Mouse (Mus musculus) neural tube, embryonic 14.5 days (tissue): Measurements from ENCODE around the gene Smyd2. TPM values are rescaled to one million over a fixed set of nuclear protein-coding genes. Genes with fewer than 3 reads are reported as not detected.

Source experiments
- ATAC-seq: fragments of 200-750 bp; cut with Nextera tagmentation; 2 replicates; pipeline ENCODE4 v1.8.0; 2017; ENCODE audit warnings: low read depth, mild to moderate bottlenecking, moderate TSS enrichment, moderate library complexity
- H3K27ac ChIP-seq: fragments of 300-500 bp; sonication (generic); 2 replicates; pipeline ENCODE4 v1.5.1; 2014; ENCODE audit warnings: low read depth, mild to moderate bottlenecking, control low read depth, low read length, moderate library complexity, mixed read lengths
- H3K27me3 ChIP-seq: fragments of 300-500 bp; sonication (generic); 2 replicates; pipeline ENCODE4 v1.6.1; 2014; ENCODE audit warnings: low read length; ENCODE audit not compliant: control insufficient read depth, insufficient read depth
- H3K36me3 ChIP-seq: fragments of 300-500 bp; sonication (generic); 2 replicates; pipeline ENCODE4 v1.6.1; 2014; ENCODE audit warnings: low read length, mixed read lengths; ENCODE audit not compliant: control insufficient read depth, insufficient read depth
- H3K4me1 ChIP-seq: fragments of 300-500 bp; sonication (generic); 2 replicates; pipeline ENCODE4 v1.6.1; 2014; ENCODE audit warnings: low read length; ENCODE audit not compliant: control insufficient read depth, insufficient read depth
- H3K4me2 ChIP-seq: fragments of 300-500 bp; sonication (generic); 2 replicates; pipeline ENCODE4 v1.6.1; 2014; ENCODE audit warnings: mild to moderate bottlenecking, low read depth, low read length, control low read depth
- H3K4me3 ChIP-seq: fragments of 300-500 bp; sonication (generic); 2 replicates; pipeline ENCODE4 v1.5.1; 2014; ENCODE audit warnings: low read depth, low read length, control low read depth, mixed read lengths
- H3K9ac ChIP-seq: fragments of 300-500 bp; sonication (generic); replicated peaks from 2 replicates; pipeline ENCODE4 v1.6.1; 2014; ENCODE audit warnings: low read depth, mild to moderate bottlenecking, control low read depth, low read length, mixed read lengths
- H3K9me3 ChIP-seq: fragments of 300-500 bp; sonication (generic); 2 replicates; pipeline ENCODE4 v1.6.1; 2016; ENCODE audit warnings: low read length; ENCODE audit not compliant: control insufficient read depth
- whole genome bisulfite sequencing: fragments of 180-500 bp; shearing (Covaris S2); extraction: QIAGEN DNeasy Blood & Tissue Kit; methylation state at CpG from one replicate; pipeline ENCODE4 v1.1.7; 2014; 5-methylcytosine and 5-hydroxymethylcytosine counted together
- polyA plus RNA-seq: library from polyadenylated mRNA; unstranded; fragments of >200 nt; fragmentation: Nextera tagmentation; extraction: Ambion mirVana; gene quantifications from 2 replicates; pipeline ENCODE4 v1.2.1, GENCODE M21; 2014

Gene Smyd2
- polyA plus RNA-seq, 1 experiment from 2014 or later = 96.8 TPM

DNA sequence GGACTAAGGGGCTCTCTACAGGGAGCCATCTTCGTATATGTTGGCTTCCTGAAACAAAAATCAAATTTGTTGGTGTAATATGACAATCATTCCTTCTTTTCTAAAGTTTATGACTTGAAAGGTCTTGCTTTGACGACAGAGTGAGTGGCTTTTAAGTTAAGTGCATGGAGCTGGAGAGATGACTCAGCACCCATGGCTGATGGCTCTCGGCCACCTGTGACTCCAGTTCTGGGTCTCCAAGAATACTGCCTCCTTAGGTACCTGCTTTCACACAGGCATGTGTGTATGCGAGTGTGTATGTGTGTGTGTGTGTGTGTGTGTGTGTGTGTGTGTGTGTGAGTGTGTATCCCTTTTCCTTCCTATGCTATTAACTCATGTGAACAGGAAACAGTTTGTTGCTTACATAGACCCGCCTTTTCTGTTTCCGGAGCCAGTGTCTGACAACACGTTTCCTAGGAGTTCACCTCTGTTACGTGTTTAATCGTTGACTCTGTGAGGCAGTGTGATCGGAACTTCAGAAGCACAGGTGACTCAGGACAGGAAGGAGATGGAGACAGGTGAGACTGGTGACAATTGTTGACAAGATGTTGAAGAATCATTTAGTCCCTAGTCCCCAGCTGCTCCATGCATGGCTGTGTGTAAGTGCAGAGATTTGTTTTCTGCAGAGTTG, 14.4 kb upstream of the Smyd2 start:
- H3K4me1 ChIP-seq = no peaks in the 10 kb centered on the region
- no peaks in the 10 kb centered on the region for H3K9me3 ChIP-seq
- H3K27ac ChIP-seq = no peak overlapping the region
- H3K4me3 ChIP-seq = no peak overlapping the region
- H3K36me3 ChIP-seq = no peaks in the 10 kb centered on the region
- 81% methylated on average over 10 of the region's 10 CpGs for WGBS
- no peaks in the 10 kb centered on the region for H3K27me3 ChIP-seq
- H3K9ac ChIP-seq = no peak overlapping the region
- no peak overlapping the region for H3K4me2 ChIP-seq
- no peak for ATAC-seq

DNA sequence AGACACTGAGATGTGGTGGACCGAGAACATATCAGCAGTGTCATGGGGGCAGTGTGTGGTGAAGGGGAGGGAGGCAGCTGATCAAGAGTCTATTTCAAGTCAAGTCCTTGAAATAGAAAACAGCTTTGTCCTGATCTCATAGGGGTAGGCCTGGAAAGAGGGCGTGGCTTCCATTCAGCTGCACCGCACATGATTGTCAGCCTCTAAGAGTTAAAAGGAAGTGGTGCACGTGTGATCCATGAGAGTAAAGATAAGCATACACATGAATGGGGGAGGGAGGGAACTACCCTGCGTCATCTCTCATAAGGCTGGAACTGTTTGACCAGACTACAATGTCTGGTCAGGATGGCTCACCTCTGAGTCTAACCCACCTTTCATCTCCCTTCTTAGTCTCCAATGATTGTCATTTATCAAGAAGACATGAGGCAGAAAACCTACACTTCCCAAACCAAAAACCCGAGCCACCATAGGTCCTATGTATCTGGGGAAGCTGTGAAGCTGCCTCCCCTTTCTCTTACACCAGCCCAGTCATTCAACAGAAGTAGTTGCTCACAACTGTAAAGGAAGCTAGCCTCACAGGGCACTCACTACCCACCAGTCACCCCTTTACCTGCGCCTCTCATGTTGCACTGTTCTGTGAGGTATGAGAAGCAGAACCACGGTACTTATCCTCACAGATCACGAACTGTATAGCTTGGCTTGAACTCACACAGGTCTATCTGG, 11.5 kb upstream of the Smyd2 start:
- no peak overlapping the region for H3K9ac ChIP-seq
- no peaks in the 10 kb centered on the region for H3K4me1 ChIP-seq
- no peak for ATAC-seq
- no peaks in the 10 kb centered on the region for H3K36me3 ChIP-seq
- 79% methylated on average over 9 of the region's 9 CpGs for WGBS
- no peaks in the 10 kb centered on the region for H3K27me3 ChIP-seq
- H3K27ac ChIP-seq = no peak overlapping the region
- no peak overlapping the region for H3K4me2 ChIP-seq
- no peaks in the 10 kb centered on the region for H3K9me3 ChIP-seq
- no peak overlapping the region for H3K4me3 ChIP-seq

DNA sequence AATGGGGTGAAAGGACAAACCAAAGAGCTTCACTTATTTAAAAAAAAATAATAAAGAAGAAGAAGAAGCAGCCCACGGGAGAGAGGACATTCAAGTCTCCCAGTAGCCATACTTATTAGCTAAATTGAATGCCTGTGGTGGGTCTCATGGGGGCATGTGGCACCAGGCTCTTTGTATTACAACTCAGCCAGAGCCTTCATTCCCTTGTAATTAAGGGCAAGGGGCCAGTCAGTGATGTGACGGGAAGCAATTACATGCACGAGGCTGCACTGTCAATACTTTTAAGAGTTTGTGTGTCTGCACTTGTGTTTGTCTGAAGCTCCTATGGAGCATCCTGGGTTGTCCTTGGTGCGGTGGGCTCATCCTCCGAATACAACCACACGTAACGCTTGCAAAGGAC, 10.8 kb upstream of the Smyd2 start:
- no peak overlapping the region for H3K4me3 ChIP-seq
- no peaks in the 10 kb centered on the region for H3K27me3 ChIP-seq
- H3K9me3 ChIP-seq = no peaks in the 10 kb centered on the region
- H3K4me1 ChIP-seq = no peaks in the 10 kb centered on the region
- H3K36me3 ChIP-seq = no peaks in the 10 kb centered on the region
- 55% methylated on average over 7 of the region's 7 CpGs for WGBS
- H3K4me2 ChIP-seq = no peak overlapping the region
- H3K9ac ChIP-seq = no peak overlapping the region
- no peak for ATAC-seq
- H3K27ac ChIP-seq = no peak overlapping the region

DNA sequence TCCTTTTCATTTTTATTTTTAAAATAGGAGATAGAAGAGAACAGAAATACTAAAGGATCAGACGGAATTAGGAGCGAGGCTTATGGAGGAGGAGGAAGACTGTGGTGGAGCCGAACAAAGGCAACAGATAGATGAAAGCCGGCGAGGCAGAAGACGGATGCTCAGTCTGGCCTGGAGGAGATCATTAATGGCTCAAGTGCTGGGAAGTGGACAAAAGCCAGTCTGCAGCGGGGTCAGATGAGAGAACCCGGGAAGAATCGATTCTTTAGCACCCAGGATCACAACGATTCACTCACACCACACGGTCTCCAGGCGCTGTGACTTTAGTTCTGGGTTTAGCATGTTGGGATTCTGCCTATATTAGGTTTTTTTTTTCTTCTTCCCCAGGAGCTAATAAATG, 10.0 kb upstream of the Smyd2 start:
- Histone ChIP-seq H3K4me3 (no peak overlapping the region), H3K9me3 (no peaks in the 10 kb centered on the region), H3K27ac (no peak overlapping the region), H3K36me3 (no peaks in the 10 kb centered on the region), H3K4me1 (no peaks in the 10 kb centered on the region), H3K9ac (no peak overlapping the region), H3K27me3 (no peaks in the 10 kb centered on the region), H3K4me2 (no peak overlapping the region)
- 17% methylated on average over 12 of the region's 12 CpGs for WGBS
- ATAC-seq = no peak

DNA sequence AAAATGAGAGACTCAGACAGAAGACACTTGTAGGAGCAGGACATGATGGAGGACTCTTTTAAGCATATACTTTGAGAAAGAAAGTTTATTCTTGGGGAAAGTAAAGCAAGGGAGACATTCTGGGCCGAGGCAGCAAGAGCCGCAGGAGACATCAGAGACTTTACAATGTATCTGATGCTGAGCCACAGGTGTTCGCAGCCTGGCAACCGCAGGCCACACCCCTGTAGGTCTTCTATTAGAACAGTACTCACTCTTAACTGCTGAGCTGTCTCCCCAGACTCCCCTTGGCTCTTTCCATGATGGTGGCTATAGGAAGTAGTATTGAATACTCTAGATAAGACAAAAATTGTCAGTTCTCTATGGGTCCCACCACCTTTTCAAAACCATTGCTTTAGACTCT, 7.7 kb upstream of the Smyd2 start:
- H3K36me3 ChIP-seq = no peaks in the 10 kb centered on the region
- H3K27me3 ChIP-seq = no peaks in the 10 kb centered on the region
- H3K27ac ChIP-seq = no peak overlapping the region
- H3K4me2 ChIP-seq = no peak overlapping the region
- no peaks in the 10 kb centered on the region for H3K4me1 ChIP-seq
- H3K9me3 ChIP-seq = no peaks in the 10 kb centered on the region
- no peak overlapping the region for H3K9ac ChIP-seq
- no peak overlapping the region for H3K4me3 ChIP-seq
- WGBS = 56% methylated on average over 4 of the region's 4 CpGs
- no peak for ATAC-seq

DNA sequence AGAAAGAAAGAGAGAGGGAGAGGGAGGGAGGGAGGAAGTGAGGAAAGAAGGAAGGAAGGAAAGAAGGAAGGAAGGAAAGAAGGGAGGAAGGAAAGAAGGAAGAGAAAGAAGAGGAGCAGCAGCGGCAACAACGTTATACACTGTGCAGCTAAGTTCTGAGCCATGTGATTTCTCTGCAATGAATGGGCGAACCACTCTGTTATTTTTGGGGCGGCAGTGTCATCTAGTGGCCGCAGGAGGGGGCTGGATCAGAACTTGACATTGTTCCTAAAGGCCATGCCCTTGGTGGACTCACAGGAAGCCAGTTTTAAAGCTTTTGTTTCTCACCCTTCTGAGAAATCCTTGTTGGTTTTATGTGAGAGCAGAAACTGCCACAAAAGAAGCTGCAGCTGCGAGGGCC, 5.5 kb upstream of the Smyd2 start:
- Histone ChIP-seq H3K36me3 (no peaks in the 10 kb centered on the region), H3K4me2 (no peak overlapping the region), H3K27ac (no peak overlapping the region), H3K4me3 (no peak overlapping the region), H3K27me3 (no peaks in the 10 kb centered on the region), H3K9ac (no peak overlapping the region), H3K9me3 (no peaks in the 10 kb centered on the region), H3K4me1 (peaks cover 1% of the 10 kb centered on the region)
- ATAC-seq = no peak
- WGBS = 4% methylated on average over 6 of the region's 6 CpGs

DNA sequence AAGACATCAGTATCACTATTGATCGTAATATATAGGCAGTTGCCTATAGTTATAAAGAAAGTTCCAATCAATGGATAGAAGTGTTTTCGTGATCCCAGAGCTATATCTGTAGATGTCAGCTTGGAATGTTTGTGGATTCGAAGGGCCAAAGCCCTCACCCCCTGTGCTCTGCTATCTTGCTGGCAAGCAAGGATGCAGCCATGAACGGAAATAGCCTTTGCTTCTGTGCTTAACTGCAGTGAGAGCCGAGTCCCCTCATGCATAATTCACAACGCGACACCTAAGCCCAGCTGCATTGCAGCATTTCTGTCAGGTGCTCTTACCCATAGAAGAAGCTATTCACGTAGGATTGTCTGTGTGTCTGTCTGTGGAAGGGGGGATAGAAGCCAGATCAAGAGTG, 4.1 kb upstream of the Smyd2 start:
- no peak overlapping the region for H3K4me3 ChIP-seq
- WGBS = 54% methylated on average over 8 of the region's 8 CpGs
- H3K36me3 ChIP-seq = no peaks in the 10 kb centered on the region
- ATAC-seq = no peak
- H3K4me1 ChIP-seq = peaks cover 5% of the 10 kb centered on the region
- no peak overlapping the region for H3K4me2 ChIP-seq
- no peak overlapping the region for H3K27ac ChIP-seq
- H3K27me3 ChIP-seq = no peaks in the 10 kb centered on the region
- H3K9me3 ChIP-seq = no peaks in the 10 kb centered on the region
- no peak overlapping the region for H3K9ac ChIP-seq

DNA sequence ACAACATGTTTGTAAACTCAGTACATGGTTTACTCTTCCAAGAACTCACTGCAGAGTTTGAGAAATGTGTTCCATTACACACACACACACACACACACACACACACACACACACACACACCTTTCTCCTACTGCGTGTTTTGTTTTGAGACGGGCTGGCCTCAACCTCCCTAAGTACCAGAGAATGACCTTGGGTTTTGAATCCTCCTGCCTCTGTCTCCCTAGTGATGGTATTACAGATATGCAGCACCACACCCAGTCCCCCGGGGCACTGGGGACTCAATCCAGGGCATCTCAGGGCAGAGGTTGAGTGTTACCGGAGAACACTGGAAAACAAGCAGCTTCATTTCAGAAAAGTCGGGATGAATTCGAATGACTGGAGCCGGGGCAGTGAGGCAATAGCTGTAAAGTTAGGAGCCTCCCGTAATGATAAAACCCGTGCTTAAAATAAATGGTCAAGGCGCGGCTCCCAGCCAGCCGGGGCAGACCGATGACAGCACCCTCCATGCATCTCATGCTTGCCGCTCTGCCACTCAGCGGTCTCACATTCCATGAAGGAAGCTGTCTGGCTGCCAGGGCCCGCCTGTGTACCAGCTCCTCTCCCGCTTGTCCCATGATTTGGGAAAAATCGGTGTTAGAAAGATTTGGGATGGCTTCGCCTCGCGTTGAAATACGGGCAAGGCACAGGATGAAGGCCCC, 1.9 kb upstream of the Smyd2 start:
- Histone ChIP-seq H3K4me2 (no peak overlapping the region), H3K27ac (no peak overlapping the region), H3K9ac (no peak overlapping the region), H3K4me3 (no peak overlapping the region), H3K27me3 (no peaks in the 10 kb centered on the region), H3K36me3 (no peaks in the 10 kb centered on the region), H3K4me1 (peaks cover 12% of the 10 kb centered on the region), H3K9me3 (no peaks in the 10 kb centered on the region)
- WGBS = 79% methylated on average over 22 of the region's 22 CpGs
- ATAC-seq = no peak

DNA sequence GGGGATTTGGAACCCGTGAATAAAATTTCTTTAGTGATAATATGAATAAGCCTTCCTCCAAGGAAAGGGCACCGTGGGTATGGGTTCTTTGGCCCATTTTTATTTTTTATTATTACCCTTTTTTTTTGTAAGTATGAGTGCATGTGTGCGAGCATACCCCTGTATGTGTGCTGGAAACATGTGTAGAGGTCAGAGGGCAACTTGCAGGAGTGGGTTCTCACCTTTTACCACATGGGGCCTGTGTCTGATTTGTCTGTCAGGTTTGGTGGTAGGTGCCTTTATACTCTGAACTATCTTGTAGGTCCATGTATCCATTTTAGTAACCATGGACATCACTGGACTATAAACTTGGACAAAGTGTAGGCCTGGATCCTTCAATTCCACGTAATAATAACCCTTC, 994 bp upstream of the Smyd2 start:
- H3K27ac ChIP-seq = no peak overlapping the region
- peaks cover 12% of the 10 kb centered on the region for H3K4me1 ChIP-seq
- no peak overlapping the region for H3K9ac ChIP-seq
- no peak overlapping the region for H3K4me3 ChIP-seq
- no peak for ATAC-seq
- H3K9me3 ChIP-seq = no peaks in the 10 kb centered on the region
- H3K27me3 ChIP-seq = no peaks in the 10 kb centered on the region
- no peaks in the 10 kb centered on the region for H3K36me3 ChIP-seq
- 89% methylated on average over 4 of the region's 4 CpGs for WGBS
- H3K4me2 ChIP-seq = no peak overlapping the region
